Mouse (Mus musculus) cerebellum, adult 2 months (tissue): ENCODE results near the gene Cnga4. TPM values are rescaled to one million over a fixed set of nuclear protein-coding genes. Genes with fewer than 3 reads are reported as not detected.
A peak's percentile ranks its signal among the peaks of the same experiment; 100 is the strongest.
"Not testable (repeated sequence)": the region's sequence is repeated elsewhere in the genome, so short reads cannot be mapped to it uniquely, and the experiment has no call there.

Source experiments
- DNase-seq, 2 experiments: peaks; one replicate each; pipeline ENCODE4 v3.0.0; 2021
- H3K27ac ChIP-seq: fragments of 200-500 bp; 2 replicates; pipeline ENCODE4 v1.5.1; 2012; ENCODE audit warnings: low read length, control low read depth, inconsistent platforms; ENCODE audit not compliant: insufficient read depth
- H3K27me3 ChIP-seq: fragments of 200-500 bp; 2 replicates; pipeline ENCODE4 v1.6.1; 2012; ENCODE audit warnings: inconsistent platforms, mild to moderate bottlenecking, low read length, moderate library complexity; ENCODE audit not compliant: control insufficient read depth, insufficient read depth
- H3K4me1 ChIP-seq: fragments of 200-500 bp; 2 replicates; pipeline ENCODE4 v1.6.1; 2011; ENCODE audit warnings: low read length; ENCODE audit not compliant: control insufficient read depth, insufficient read depth
- H3K4me3 ChIP-seq: fragments of 200-500 bp; replicated peaks from 2 replicates; pipeline ENCODE3; 2011; ENCODE audit warnings: mild to moderate bottlenecking, low read depth, low read length, control low read depth; ENCODE audit not compliant: insufficient read depth
- CTCF ChIP-seq: fragments of 200-500 bp; IDR thresholded peaks from 2 replicates; pipeline ENCODE4 v1.5.1; 2011; ENCODE audit warnings: low read depth, mild to moderate bottlenecking, control low read depth, low read length, moderate library complexity, borderline replicate concordance; ENCODE audit not compliant: insufficient read depth
- POLR2A ChIP-seq: fragments of 200-500 bp; IDR thresholded peaks from 2 replicates; pipeline ENCODE4 v1.6.1; 2011; ENCODE audit warnings: low read length, control low read depth, borderline replicate concordance; ENCODE audit not compliant: insufficient read depth
- WGBS: fragments of 180-500 bp; shearing (Covaris S2); methylation state at CpG from one replicate; pipeline ENCODE4 v1.1.7; 2018; 5-methylcytosine and 5-hydroxymethylcytosine counted together
- polyA plus RNA-seq: library from polyadenylated mRNA; depleted of rRNA; stranded (reverse); fragments of >200 nt; gene quantifications from 2 replicates; pipeline ENCODE4 v1.2.3, GENCODE M21; 2012; rRNA removed

Cnga4 gene
- polyA plus RNA-seq, result 0.89 and 1.1 TPM in 2 replicates

DNA sequence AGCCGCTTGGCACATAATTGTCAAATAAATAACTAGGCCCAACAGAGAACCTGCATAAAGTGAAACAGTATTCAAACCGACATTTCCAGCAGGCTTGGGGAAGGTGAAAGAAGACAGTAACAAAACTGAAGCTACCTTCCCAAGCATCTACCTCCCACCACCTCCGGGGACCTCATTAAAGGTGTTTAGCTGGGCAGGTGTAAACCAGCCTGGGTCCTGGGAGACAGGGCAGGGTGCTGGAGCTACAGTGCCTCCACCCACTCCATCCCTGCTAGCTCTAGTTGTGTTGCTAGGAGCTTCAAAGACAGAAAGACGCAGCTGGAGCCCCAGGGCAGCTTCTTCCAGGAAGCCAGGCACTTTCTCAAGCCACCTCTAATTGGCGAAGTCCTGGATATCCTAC, at the start of gene Cnga4:
Gene Cnga4, plus strand, starts transcription at position 301 of the 400 bp plus-strand sequence.
- WGBS, result 81% methylated on average over 5 of the region's 5 CpGs
- Histone ChIP-seq H3K27me3 (no peaks in the 10 kb centered on the region), H3K4me1 (no peaks in the 10 kb centered on the region), H3K4me3 (no peak within 1 kb of the TSS), H3K27ac (no peak within 1 kb of the TSS)
- no peak for DNase-seq
- TF ChIP-seq POLR2A (no peak), CTCF (no peak)

GRCm38 (mm10) chr7:105356064-105356463, 48.3 kb upstream of the Cnga4 start:
- not testable (repeated sequence) for H3K27me3 ChIP-seq, H3K4me1 ChIP-seq, H3K27ac ChIP-seq, DNase-seq, H3K4me3 ChIP-seq
- WGBS, result no CpG with 5 or more reads among the region's 5 CpGs

GRCm38 (mm10) chr7:105356487-105356886, 47.9 kb upstream of the Cnga4 start:
- not testable (repeated sequence) for DNase-seq, H3K27ac ChIP-seq, H3K27me3 ChIP-seq, H3K4me3 ChIP-seq, H3K4me1 ChIP-seq
- 96% methylated on average over 1 of the region's 2 CpGs for WGBS

DNA sequence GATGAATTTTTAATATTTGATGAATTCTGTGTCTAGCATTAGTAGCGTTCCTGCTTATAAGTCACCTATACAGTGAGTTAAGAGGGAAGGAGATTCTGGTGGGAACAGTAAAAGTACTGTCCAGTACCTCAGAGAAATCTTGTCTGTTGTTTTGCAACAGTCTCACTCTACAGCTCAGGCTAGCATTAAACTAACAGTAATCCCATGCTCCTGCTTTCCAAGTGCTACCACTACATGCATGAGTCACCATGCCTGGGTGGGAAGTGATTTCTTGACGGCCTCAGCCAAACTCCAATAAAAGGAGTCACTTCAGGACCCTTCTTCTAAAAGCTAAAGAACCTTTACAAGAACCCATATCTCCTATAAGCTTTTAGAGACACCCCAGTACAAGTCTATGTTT, 42.7 kb upstream of the Cnga4 start:
- Histone ChIP-seq H3K4me3 (no peak overlapping the region), H3K27ac (no peak overlapping the region), H3K27me3 (no peaks in the 10 kb centered on the region), H3K4me1 (no peaks in the 10 kb centered on the region)
- TF ChIP-seq POLR2A, result no peak
- no peak for TF ChIP-seq CTCF
- DNase-seq, result no peak
- WGBS, result 85% methylated on average over 2 of the region's 2 CpGs

DNA sequence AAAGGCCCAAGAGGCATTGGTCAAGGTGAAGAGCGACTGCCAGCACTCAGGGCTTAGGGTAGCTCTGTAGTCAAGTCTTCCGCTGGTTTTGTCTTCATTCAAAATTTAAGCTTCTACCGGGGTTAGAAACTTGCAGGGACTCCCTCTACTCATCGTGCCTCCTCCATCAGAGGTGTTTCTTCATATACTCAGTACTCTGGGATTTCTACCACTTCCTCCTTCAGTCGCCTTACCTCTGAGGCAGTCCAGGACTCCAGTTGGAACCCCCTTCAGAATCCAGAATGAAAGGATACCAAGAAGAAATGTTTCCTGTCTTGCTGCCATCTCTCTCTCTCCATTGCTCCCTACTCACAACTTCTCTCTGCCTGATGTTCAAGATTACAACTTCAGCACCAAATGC, 37.1 kb upstream of the Cnga4 start:
- WGBS, result 96% methylated on average over 5 of the region's 5 CpGs
- H3K27me3 ChIP-seq, result no peaks in the 10 kb centered on the region
- TF ChIP-seq POLR2A (no peak), CTCF (no peak)
- H3K4me1 ChIP-seq, result no peaks in the 10 kb centered on the region
- H3K27ac ChIP-seq, result no peak overlapping the region
- H3K4me3 ChIP-seq, result no peak overlapping the region
- no peak for DNase-seq

DNA sequence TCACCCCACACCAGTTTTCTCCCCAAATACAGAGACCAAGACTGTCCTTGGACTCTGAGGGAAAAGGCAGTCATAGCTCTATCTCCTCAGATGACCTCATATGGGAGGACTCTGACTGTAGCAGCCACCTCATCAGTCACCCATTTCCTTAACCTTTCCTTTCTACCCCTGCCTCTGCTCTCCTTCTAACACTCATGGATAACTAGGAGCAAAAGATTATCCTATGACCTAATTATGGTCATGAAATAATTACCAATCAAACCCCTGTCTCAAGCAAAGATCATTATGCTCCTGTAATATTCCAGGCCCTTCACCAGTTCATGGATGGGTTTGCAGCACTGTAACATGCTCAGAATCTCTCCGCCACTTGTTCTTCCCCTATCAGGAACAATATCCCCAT, 36.4 kb upstream of the Cnga4 start, which contains the start of gene Olfr692:
Gene Olfr692, plus strand, starts transcription at position 301 of the 400 bp plus-strand sequence.
- WGBS, result 91% methylated on average over 1 of the region's 1 CpGs
- TF ChIP-seq POLR2A (no peak), CTCF (no peak)
- Histone ChIP-seq H3K4me1 (no peaks in the 10 kb centered on the region), H3K4me3 (no peak within 1 kb of the TSS), H3K27ac (no peak within 1 kb of the TSS), H3K27me3 (no peaks in the 10 kb centered on the region)
- no peak for DNase-seq

DNA sequence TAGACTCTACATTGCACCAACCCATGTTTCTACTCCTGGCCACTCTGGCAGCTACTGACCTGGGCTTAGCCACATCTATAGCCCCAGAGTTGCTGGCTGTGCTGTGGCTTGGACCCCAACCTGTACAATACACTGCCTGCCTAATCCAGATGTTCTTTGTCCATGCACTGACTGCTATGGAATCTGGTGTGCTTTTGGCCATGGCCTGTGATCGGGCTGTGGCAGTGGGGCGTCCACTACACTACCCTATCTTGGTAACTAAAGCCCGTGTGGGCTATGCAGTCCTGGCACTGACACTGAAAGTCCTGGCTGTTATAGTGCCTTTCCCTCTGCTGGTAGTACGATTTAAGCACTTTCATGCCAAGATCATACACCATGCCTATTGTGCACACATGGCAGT, 35.8 kb upstream of the Cnga4 start:
- TF ChIP-seq POLR2A (no peak), CTCF (no peak)
- Histone ChIP-seq H3K4me1 (no peaks in the 10 kb centered on the region), H3K27me3 (no peaks in the 10 kb centered on the region), H3K4me3 (no peak overlapping the region), H3K27ac (no peak overlapping the region)
- WGBS, result 89% methylated on average over 4 of the region's 4 CpGs
- DNase-seq, result no peak

- Histone ChIP-seq H3K4me3 (no peak overlapping the region), H3K27ac (no peak overlapping the region), H3K4me1 (no peaks in the 10 kb centered on the region), H3K27me3 (no peaks in the 10 kb centered on the region)
- no peak for TF ChIP-seq CTCF
- TF ChIP-seq POLR2A, result no peak
- no peak for DNase-seq
- 93% methylated on average over 1 of the region's 1 CpGs for WGBS
Observed at GRCm38 (mm10) chr7:105372912-105373311, 31.5 kb upstream of the Cnga4 start.

- H3K4me1 ChIP-seq, result no peaks in the 10 kb centered on the region
- DNase-seq, result peak in 1 of 2 experiments; percentile 36
- H3K27ac ChIP-seq, result no peak overlapping the region
- no peak overlapping the region for H3K4me3 ChIP-seq
- no peaks in the 10 kb centered on the region for H3K27me3 ChIP-seq
- 12% methylated on average over 4 of the region's 4 CpGs for WGBS
- TF ChIP-seq POLR2A (no peak), CTCF (no peak)
Observed at GRCm38 (mm10) chr7:105373509-105373908, 30.9 kb upstream of the Cnga4 start.
